Mouse (Mus musculus) liver, embryonic 14.5 days (tissue): Measurements from ENCODE around the gene Rcbtb2.

ENCODE experiments used
- CTCF ChIP-seq: IDR thresholded peaks from 2 replicates; pipeline ENCODE4 v1.5.1; 2016; ENCODE audit warnings: antibody characterized with exemption, low read depth, control low read depth
- EP300 ChIP-seq: IDR thresholded peaks from 2 replicates; pipeline ENCODE4 v1.6.1; 2016; ENCODE audit warnings: antibody characterized with exemption, low read depth

- TF ChIP-seq CTCF = no peak
- no peak for TF ChIP-seq EP300
Observed at GRCm38 (mm10) chr14:73119966-73120365, 2.9 kb upstream of the Rcbtb2 start.
